Mouse (Mus musculus) spleen, postnatal 14 days (tissue): ENCODE measurements around the gene Fam133b.
"Not testable (repeated sequence)": the region's sequence is repeated elsewhere in the genome, so short reads cannot be mapped to it uniquely, and the experiment has no call there.

Experiments used
- DNase-seq, 2 experiments: peaks; one replicate each; pipeline ENCODE4 v3.0.0; 2021 to 2022; ENCODE audit warnings: low spot score in 2 of 2

Fam133b gene

DNA sequence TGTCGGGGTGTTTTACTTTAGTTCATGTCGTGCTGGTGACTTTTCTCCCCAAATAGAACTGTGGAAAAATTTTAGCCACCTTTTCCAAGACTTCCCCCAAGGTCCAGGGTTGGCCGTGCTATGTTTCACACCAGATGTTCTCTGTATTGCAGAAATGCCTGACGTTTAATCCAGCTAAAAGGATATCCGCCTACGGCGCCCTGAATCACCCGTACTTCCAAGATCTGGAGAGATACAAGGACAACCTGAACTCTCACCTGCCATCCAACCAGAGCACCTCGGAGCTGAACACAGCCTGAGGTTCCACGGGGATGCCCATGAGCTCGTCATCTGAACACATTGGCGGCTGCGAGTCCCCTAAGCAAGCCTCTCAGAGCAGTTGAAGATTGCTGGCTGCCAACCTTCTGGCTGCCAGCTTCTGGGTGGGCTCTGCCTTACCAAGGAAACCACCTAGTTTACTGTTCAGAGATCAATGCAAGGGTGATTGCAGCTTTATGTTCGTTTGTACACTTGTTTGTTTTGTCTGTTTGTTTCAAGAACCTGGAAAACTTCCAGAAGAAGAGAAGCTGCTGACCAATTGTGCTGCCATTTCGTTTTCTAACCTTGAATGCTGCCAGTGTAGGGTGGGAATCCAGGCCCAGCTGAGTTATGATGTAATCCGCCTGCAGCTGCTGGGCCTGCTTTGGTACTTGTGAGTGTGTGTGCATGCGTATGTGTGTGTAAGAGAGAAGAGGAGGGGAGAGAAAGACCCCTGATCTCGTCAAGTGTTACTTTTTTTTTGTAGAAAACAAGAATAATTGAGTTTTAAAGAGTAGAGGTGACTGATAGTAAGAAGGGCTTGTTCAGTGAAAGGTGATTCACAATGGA is 22.9 kb upstream of the Fam133b start:
- no peak for DNase-seq

DNA sequence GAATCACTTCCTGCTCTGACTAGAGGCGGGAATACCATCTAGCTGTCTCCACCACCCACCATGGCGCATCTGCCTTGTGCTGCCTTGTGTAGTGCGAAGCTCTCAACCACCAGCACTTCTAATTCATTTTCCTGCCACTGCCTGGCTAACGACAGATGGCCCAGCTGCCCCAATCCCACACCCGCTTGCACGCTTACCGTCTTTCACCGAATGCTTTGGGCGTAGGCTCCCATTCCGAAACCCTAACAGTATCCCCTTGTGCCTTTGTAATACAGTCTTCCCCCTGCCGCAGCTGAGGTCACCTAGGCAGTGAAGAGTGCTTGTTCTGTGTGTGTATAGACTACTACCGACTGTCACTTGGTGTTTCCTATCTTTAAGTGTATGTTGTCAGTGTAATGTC is 21.9 kb upstream of the Fam133b start:
- DNase-seq, result no peak

DNA sequence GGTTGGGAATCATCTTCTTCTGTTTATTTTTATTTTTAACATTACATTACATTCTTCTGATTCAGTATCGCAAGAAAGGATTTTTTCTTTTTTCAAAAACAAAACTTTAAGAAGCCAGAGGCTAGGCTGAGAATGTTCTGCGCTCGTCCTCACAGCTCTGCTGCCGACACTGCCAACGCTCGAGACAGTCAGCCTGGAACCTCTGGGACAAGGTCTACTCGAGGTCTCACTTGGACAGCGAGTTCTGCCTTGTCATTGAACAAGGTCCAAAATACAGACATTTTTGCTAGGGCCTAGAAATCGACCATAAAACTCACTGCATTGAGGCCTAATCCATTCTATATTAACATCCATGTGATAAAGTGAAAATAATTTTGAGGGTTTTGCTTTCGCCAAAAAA is 20.8 kb upstream of the Fam133b start:
- DNase-seq, result no peak

DNA sequence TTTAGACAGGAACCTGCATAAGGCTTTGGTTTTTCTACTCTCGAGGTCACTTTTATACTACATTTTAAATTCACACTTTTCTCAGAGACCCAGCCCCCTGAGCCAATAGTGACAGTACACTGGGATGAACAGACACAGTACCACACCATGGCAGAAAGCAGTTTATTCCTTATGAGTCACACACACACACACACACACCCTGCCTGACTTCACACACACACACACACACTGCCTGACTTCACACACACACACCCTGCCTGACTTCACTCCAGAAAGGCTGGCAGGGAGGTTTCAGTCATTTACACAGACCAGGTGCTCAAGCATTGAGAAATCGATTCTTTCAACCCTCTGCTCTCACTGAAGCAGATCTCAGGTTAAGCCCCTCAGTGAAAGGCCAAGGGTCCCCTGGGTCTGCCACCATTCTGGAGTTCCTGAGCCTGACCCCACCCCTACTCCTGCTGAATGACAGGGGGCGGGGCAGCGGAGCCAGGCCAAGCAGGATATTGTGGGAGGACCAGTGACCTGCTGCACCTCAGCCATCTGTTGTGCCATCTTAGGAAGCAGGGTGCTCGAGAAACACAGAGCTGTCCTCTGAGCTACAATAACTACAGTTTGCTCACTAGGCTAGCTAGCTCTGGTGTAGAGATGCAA is 16.5 kb upstream of the Fam133b start:
- DNase-seq, result no peak

DNA sequence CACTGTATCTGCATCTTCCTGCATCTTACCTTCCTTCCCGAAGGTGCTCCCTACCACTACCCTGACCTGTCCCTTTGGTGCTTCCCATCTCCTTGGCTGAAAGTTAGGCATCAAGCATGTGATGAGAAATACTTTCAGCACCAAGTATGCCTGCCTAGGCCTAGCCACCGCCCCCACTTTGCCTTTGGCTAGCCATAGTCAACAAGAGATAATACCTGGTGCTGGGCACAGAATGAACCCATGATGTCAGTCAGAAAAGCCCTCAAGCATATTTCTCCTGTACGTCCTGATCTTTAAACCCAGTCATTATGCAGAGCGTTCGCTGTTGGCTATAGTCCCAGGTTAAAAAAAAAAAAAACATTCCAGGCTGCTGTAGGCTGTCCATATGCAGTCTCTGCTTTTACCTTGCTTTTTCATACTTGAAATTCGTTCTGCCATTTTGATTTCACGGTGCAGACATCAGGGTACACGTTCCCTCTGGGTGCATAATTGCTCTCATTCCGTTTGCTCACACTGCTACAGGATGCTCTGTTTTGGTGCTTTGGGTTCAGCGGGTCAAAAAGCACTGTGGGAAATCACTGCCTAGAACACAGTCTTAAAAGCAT is 13.9 kb upstream of the Fam133b start:
- DNase-seq, result no peak

DNA sequence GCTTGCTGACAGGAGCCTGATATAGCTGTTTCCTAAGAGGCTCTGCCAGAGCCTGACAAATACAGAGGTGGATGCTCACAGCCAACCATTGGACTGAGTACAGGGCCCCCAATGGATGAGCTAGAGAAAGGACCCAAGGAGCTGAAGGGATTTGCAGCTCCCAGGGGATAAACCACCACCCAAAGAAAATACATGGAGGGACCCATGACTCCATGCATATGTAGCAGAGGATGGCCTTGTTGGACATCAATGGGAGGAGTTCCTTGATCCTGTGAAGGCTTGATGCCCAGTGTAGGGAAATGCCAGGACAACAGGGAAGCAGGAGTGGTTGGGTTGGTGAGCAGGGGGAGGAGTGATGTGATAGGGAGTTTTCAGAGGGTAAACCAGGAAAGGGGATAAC is 11.6 kb upstream of the Fam133b start:
- not testable (repeated sequence) for DNase-seq

DNA sequence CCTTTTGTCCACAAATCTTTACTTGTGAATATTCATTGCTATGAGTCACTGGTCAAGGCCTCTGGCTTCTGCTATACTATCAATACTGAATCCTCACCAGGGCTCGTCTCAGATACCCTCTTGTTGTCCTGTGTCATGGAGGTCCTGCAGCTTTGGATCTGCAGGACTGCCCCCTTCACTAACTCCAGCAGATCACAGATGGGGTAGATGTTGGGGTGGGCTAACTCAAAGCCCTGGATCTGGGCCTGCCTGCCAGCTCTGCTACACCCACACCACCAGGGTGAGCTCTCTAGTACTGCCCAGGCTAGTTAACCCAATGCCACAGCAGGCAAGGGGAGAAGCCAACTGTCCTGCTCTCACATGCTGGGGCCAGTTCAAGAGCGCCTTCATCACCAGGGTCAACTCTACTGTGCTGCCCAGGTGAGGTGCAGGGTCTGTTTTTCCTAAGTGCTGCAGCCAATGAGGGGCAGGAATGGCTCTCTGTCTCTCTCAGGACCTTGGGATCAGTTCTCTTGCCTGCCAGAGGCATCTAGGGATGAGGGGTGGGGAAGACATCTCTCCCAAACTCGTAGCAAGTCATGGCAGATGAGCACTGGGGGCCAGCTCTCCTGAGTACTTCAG is 6.9 kb upstream of the Fam133b start:
- DNase-seq, result no peak

DNA sequence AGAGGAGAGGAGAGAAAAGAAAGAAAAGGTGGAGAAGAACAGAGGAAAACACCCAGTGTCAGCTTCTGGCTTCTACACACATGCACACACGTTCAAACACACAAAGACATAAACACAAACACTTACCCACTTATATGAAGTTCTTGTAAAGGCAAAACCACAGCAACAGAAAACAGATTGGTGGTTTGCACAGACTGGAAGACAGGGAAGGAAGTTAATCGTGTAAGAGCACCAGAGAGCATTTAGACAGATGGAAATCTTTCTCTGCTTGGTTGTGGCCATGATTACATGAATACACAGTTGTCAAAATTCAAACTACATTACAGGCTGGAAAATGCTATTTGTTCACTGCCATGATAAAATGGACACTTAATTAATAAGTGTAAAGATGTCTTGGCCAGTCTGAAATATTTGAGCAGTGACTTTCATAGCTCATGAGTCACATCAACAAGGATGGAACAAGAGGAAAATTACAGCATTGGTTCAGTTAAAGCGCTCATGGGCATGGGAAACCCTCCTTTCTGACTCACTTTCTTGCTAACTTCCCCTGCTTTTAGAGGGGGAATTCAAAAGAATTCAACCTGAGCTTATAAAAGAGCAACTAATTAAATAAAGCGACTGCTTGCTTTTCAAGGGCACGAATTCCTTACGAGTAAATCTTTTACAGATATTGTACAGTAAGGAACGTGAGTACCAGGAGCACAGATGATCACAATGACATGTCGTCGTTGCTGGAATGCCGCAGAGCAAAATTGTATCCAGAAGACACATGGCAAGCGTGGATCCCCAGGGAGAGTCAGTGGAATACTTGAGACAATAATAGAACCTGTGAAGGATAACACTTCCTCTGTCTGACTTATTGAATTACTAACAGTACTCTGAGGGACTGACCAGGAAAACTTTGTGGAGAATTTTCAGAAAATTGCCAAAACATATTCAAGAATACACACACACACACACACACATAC is 4.8 kb upstream of the Fam133b start:
- no peak for DNase-seq

DNA sequence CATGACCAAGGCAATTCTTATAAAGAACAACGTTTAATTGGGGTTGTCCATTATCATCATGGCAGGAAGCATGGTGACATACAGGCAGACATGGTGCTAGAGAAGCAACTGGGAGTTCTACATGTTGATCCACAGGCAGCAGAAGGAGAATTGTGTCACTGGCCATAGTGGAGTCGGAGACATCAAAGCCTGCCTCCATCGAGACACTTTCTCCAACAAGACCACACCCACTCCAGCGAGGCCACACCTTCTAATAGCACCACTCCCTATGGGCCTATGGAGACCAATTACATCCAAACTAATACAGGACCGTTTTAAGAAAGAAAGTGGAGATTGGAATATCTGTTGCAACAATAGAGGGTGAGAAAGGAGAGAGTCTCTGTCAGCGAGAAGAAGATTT is 1.8 kb upstream of the Fam133b start:
- no peak for DNase-seq

DNA sequence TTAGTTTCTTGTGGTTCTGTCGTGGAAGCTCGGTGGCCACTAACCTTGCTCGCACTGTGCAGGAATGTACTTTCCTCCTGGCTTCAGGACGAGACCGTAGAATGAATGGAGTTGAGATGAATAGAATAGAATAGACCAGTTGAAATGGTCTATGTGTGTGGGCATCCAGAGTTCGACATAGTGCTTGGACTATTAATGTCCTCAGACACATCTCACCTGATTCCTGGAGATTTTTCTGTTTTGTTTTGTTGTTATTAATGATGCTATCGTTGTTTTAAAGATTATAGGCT is 792 bp downstream of the Fam133b start:
- no peak for DNase-seq

DNA sequence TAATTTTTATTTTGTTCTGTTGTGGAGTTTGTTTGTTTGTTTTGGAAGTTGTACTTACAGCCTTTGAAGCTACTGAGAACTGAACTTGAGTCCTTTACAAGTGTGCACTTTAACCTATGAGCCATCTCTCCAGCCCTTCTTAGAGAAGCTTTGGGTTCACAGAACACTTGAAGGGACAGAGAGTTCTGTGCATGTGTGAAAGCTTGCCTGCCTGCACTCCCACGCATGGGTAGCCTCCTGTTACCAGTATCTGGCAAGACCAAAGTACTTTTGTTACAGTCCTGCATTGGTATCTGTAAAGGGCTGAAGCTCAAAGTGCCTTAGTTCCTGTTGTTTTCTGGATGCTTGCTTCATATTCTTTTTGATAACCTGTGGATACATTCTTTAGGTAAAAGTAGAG is 2.6 kb downstream of the Fam133b start:
- no peak for DNase-seq

DNA sequence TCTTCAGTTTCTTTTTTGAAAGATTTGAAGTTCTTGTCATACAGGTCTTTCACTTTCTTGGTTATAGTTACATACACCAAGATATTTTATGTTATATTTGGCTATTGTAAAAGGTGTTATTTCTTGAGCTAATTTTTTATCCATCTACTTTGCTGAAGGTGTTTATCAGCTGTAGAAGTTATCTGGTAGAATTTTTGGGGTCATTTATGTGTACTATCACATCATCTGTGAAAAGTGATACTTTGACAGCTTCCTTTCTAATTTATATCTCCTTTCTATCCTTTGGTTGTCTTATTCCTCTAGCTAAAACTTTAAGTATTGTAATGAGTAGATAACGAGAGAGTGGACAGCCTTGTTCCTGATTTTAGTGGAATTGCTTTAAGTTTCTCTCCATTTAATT is 7.8 kb downstream of the Fam133b start:
- no peak for DNase-seq

DNA sequence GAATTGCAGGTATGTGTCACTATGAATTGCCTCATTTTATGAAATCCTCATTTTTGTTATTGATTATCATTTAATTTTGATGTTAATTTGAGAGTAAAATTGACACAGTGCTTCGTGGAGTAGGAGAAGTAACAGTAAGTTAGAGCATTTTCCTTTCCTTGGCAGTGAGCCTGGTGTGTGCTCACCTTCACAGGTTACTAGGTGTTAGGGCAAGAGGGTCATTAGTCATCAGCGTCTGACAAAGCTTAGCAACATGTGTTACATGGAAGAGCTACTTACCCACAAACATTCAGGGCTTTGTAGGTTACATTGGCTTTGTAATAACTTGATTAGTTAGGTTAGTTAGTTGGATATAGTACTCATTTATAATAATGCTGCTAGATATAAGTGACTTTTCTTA is 10.6 kb downstream of the Fam133b start:
- no peak for DNase-seq

DNA sequence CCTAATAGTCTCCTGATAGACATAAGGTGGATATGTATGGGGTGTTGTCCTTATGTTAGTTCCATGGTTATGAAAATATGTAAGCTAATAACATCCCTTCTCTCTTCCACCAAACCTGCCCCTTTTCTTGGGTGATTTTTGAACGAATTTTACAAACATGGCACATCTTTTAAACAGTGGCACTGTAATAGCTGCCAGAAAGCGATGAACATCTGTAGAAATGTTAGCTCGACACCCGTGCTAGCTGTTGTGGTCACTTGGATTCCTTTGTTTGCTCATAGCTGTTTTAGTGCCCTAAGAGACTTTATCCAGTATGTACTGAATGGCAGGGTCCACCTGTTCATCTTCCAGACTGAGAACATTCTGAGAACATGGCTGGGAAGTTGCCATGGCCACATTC is 27.6 kb downstream of the Fam133b start, which contains the start of gene 1700109H08Rik:
TSS of gene 1700109H08Rik (plus strand) at position 301 of the 400 bp plus-strand sequence.
- no peak for DNase-seq

DNA sequence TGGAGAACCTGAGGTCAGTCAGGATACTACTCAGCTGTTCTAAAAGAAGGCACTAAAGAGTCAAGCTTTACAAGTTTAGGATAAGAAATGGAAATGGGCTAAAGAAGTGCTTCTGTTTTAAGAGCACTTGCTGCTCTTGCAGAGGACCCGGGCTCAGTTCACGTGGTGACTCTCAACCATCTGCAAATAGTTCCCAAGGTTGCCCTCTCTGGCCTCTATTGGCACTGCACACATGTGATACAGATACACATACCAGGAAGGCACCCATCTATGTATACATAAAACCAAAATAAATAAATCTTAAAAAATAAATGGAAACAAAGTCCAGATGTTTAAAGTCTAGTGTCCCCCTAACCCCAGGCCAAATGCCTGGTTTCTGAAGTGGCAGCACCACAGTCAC is 31.2 kb downstream of the Fam133b start:
- no peak for DNase-seq

DNA sequence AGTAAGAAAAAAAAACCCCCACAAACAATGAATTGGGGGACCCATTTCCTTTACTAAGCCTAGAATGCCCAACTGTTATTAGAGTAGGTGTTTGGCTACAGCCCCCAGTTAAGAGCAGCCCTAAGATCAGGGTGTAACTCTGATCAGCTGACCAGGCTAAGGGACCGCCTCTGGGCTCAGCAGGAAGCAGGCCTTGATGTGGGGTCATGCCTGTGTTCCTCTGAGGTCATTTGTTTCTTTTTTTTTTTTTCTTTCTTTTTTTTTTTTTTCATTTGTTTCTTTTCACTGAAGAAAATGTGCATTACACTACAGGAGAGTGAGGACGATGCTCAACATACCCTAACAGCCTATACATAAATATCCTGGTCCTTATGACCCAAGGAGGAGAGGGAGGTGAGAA is 34.3 kb downstream of the Fam133b start:
- no peak for DNase-seq

DNA sequence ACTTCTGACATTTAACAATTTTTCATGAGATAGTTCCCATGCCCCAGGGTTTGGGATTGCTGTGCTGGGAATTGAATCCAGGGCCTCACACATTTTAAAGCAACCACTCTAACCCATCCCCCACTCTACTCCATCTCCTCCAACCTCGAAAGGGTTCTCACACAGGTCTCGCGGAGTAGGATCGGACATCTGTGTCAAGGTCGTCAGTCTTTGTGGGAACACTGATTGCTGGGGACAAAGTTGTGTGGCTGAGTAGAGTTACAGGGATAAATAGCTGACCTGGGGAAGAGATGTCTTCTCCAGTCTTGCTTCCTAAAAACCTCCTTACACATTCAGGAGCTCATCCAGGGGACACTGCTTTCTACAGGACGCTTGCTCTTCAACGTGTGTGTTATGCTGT is 35.4 kb downstream of the Fam133b start:
- no peak for DNase-seq

DNA sequence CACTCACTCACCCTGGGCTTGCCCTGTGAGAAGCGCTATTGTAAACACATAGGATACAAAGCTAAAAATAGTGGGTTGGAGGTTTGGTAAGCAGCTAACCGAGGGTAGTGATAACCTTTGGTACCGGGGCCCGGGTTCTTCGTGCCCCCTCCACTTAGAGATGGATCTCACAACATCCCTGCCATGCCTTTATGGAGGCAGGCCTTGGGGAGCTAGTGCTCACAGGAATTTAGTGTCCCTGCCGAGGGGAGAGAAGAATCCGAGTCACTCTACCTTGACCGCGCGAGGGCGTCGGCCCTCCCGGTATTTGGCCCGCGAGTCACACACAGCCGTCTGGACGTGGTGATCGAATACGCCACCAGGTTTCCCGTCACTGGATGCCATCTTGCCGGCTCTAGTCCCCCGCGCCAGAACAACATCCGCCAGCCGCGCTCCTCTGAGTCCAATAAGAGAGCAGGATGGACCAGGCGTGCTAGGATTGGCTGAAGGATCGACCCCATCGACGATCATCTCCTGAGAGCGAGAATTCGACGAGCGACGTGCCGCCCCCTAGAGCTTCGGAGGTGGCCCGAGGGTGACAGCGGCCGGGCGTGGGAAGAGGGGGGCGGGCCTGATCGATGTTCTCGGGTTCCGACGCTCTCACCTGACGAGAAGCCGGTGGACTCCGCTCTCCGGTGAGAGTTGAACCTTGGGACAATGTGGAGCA is 52.2 kb downstream of the Fam133b start, which contains the start of gene Pex1:
TSS of gene Pex1 (plus strand) at position 374 of the 706 bp plus-strand sequence.
- peak; percentile 85 to 89 for DNase-seq

DNA sequence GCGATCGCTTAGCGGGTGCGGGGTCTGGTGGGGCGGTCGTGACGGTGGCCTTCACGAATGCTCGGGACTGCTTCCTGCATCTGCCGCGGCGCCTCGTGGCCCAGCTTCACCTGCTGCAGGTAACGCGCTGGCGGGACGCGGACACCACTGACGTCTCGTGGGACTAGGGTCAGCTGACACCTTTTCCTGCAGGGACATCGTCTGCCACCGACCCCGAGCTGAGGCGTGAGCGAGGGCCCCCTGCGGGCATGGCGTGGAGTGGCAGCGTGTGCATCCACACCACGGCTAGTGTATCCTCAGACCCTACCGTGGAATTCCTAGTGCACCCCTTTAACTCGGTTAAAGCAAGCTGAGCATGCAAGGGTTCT is 52.8 kb downstream of the Fam133b start, which contains the start of gene Rbm48:
TSS of gene Rbm48 (minus strand) at position 187 of the 368 bp plus-strand sequence.
- DNase-seq, result peak; percentile 65 to 74

DNA sequence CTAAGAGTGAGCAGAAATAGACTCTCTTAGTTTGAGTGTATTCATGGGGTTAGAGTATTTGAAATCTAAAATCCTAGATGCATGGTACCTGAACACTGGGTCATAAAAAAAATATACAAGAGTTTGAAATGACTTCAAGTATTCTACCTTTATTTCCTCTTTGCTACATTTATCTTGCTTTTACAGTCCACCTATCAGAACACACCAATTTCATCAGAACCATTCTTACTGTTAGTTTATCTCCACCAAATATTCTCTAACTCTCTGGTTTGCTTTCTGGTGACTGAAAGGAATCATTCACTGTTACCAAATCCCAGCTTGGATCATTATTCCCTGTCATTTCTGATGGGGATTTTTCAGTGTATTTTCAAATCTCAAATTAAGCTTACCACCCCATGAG is 53.5 kb downstream of the Fam133b start:
- no peak for DNase-seq

DNA sequence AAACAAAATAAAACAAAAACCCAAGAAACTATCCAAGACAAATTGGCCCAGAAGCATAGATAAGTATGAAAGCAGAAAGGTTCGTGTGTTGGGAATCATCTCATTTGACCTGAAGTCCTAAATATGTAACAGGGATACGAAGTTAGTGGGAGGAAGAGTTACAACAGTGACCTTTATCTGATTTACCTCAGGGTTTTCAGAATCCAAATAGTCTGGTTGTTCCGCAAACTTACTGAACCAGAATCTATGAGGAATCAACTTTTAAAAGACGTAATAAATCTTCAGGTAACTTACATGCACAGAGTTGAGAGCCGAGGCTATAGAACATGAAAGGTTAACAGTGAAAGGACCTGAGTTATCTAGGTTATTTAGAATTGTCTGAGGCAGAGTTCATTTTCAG is 55.1 kb downstream of the Fam133b start:
- DNase-seq, result no peak
